Mouse (Mus musculus): ENCODE data around the gene Phc2. TPM values are rescaled to one million over a fixed set of nuclear protein-coding genes. Genes with fewer than 3 reads are reported as not detected.

Gene Phc2
- polyA plus RNA-seq, 1 experiment = 126 TPM

DNA sequence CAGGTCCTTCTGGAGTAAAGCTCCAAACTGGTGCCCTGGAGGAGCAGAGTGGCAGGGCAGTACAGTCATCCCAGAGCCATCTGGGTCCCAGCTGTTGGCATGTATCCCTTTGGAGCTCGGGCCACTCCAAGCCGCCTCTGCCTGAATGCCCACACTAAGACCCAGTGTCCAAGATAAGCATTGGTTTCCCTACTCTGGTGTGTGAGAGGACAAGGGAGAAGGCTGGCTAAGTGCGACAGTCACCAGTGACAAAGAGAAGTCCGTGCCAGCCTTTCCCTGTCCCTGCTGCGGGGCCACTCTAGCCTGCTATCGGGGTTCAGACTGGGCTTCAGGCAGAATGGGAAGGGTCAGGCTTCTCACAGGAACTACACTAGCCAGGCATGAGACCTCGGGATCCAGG is 101.4 kb downstream of the Phc2 start:
- no peak for DNase-seq
- 56% methylated on average over 7 of the region's 7 CpGs for WGBS
- Histone ChIP-seq H3K4me1 (ENCODE audit: control insufficient read depth, insufficient read depth, low read length) (no peaks in the 10 kb centered on the region), H3K4me3 (replicated peaks; ENCODE audit: extremely low read depth, low read depth, low read length) (no peak overlapping the region)
- TF ChIP-seq POLR2A (IDR thresholded peaks at IDR 0.05; ENCODE audit: borderline replicate concordance, extremely low read depth, low read depth, low read length) (no peak), CTCF (IDR thresholded peaks at IDR 0.05; ENCODE audit: insufficient read depth, low read length) (no peak)

DNA sequence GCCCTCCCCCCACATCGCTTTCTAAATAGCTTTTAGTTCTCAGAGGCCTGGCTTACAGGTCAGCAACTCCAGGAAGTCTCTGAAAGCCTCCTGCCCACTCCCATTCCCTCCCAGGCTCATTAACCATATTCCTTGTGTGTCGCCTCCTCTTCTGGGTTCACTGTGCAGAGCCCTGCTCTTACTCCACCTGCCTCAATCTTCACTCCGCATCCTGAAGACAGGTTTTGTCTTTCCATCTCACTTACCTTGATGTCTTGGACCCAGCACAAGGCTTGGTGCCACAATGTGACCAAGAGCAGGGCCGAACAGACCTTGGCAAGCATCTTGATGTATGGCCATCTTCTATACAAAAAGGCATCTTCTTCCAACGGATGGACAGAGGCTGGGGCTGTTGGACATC is 104.7 kb downstream of the Phc2 start:
- Histone ChIP-seq H3K4me1 (ENCODE audit: control insufficient read depth, insufficient read depth, low read length) (no peaks in the 10 kb centered on the region), H3K4me3 (replicated peaks; ENCODE audit: extremely low read depth, low read depth, low read length) (no peak overlapping the region)
- DNase-seq = no peak
- TF ChIP-seq POLR2A (IDR thresholded peaks at IDR 0.05; ENCODE audit: borderline replicate concordance, extremely low read depth, low read depth, low read length) (no peak), CTCF (IDR thresholded peaks at IDR 0.05; ENCODE audit: insufficient read depth, low read length) (no peak)
- WGBS = 78% methylated on average over 5 of the region's 5 CpGs

DNA sequence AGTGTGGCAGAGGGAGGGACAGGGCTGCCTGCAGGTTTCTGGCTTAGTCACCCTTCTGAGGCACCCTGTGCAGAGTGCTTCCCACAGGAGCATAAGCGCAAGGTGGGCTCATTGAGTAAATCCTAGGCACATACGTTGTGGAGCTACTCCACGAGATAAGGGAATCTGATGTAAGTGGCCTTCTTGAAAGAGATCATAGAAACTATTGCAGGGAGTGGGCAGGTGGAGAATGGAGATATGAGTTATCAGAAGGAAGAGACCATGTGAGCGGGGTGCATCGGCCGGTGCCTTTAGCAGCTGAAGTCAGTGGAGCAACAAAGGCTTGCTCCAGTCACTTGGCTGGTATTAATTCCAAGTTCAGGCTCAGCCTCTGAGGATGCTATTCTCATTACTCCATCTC is 105.5 kb downstream of the Phc2 start:
- no peak for DNase-seq
- TF ChIP-seq CTCF (IDR thresholded peaks at IDR 0.05; ENCODE audit: insufficient read depth, low read length) = no peak
- TF ChIP-seq POLR2A (IDR thresholded peaks at IDR 0.05; ENCODE audit: borderline replicate concordance, extremely low read depth, low read depth, low read length) = no peak
- Histone ChIP-seq H3K4me3 (replicated peaks; ENCODE audit: extremely low read depth, low read depth, low read length) (no peak overlapping the region), H3K4me1 (ENCODE audit: control insufficient read depth, insufficient read depth, low read length) (no peaks in the 10 kb centered on the region)
- 84% methylated on average over 6 of the region's 6 CpGs for WGBS

DNA sequence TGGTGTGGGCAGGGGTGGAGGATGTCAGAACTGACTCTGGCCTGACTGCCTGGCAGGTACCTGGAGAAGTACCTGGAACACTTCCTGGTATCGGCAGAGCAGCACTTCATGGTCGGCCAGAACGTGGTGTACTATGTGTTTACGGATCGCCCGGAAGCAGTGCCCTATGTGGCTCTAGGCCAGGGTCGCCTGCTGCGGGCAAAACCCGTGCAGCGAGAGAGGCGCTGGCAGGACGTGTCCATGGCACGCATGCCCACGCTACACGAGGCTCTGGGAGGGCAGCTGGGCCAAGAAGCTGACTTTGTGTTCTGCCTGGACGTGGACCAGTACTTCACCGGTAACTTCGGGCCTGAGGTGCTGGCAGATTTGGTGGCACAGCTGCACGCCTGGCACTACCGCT is 112.4 kb downstream of the Phc2 start:
- no peak for TF ChIP-seq CTCF (IDR thresholded peaks at IDR 0.05; ENCODE audit: insufficient read depth, low read length)
- TF ChIP-seq POLR2A (IDR thresholded peaks at IDR 0.05; ENCODE audit: borderline replicate concordance, extremely low read depth, low read depth, low read length) = no peak
- DNase-seq = no peak
- Histone ChIP-seq H3K4me1 (ENCODE audit: control insufficient read depth, insufficient read depth, low read length) (peaks cover 9% of the 10 kb centered on the region), H3K4me3 (replicated peaks; ENCODE audit: extremely low read depth, low read depth, low read length) (no peak overlapping the region)
- 85% methylated on average over 20 of the region's 20 CpGs for WGBS

DNA sequence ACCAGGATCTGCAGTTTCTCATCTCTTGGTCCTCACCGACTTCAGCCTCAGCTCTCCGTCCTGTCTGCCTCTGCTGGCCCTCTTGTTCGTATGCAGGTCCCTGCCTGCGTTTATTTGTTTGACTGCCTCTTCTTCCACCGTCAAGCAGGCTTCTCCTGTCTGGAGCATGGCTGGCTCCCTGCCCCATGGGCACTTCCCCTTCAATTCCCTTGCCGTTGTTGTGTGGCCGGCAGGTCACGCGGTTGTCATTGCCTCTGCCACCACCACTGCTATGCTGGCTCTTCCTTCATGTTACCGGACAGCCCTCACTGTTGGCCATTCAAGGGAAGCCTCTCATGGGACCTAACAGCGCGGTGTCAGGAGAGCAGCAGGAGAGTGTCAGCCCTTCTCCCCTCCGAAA is 113.6 kb downstream of the Phc2 start:
- WGBS = 55% methylated on average over 13 of the region's 13 CpGs
- no peak for DNase-seq
- Histone ChIP-seq H3K4me1 (ENCODE audit: control insufficient read depth, insufficient read depth, low read length) (peaks cover 9% of the 10 kb centered on the region), H3K4me3 (replicated peaks; ENCODE audit: extremely low read depth, low read depth, low read length) (no peak overlapping the region)
- TF ChIP-seq CTCF (IDR thresholded peaks at IDR 0.05; ENCODE audit: insufficient read depth, low read length) (no peak), POLR2A (IDR thresholded peaks at IDR 0.05; ENCODE audit: borderline replicate concordance, extremely low read depth, low read depth, low read length) (no peak)

DNA sequence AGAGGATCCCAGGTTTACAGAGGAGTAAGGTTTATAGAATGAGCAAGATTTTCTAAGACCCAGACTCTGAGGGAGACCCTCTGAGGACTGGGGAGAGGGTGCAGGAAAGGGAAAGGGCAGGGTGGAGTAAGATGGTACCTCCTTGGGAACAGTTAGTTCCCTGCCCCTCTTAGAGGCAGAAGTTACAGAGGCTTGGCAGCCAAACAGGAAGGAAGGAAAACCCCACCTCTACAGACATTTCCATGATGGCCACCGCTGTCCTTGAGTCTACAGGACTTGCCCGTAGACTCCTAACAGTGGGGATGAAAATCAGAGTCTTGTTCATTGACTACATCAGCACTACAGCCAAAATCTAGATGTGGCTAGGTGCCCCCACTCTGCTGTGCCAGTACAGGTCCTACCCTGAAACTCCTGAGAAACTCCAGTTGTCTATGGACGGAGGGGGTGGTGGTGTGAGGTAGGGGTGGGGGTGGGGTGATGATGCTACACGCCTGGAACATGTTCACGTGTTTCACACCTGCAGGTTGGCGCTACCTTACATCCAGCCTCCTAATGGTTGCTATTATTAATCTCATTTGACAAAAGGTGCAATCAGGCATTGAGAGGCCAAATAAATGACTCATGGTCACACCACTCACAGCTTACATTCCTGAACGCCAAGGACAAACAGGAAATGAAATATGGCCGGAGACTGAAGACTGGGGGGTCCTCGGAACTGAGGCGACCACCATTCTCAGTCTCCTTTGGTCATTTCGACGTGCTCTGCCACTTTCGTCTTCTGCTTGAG is 115.3 kb downstream of the Phc2 start:
- no peak for DNase-seq
- WGBS = 47% methylated on average over 13 of the region's 13 CpGs
- H3K4me1 ChIP-seq (ENCODE audit: control insufficient read depth, insufficient read depth, low read length) = peaks cover 9% of the 10 kb centered on the region

DNA sequence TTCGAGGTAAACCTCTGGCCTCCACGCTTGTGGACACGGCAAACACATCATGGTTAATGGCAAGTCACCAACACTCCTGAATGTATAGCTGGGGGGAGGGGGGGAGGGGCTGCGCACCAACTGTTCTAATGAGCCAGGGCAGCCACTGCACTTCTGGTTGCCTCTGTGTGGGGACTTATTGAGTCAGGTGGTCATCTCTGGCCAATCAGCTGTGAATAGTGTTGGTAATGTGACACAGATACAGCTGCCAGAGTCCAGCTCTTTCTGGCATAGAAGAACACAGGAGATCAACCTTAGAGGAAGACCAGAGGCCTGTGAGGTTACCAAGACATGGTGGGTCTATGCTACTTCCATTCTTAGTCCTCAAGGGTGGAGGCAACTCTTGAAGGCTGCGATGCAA is 116.2 kb downstream of the Phc2 start:
- TF ChIP-seq POLR2A (IDR thresholded peaks at IDR 0.05; ENCODE audit: borderline replicate concordance, extremely low read depth, low read depth, low read length) = no peak
- no peak for TF ChIP-seq CTCF (IDR thresholded peaks at IDR 0.05; ENCODE audit: insufficient read depth, low read length)
- DNase-seq = no peak

More for the DNA sequence above, 115.3 kb downstream of the Phc2 start:
- no peak overlapping the region for H3K4me3 ChIP-seq (replicated peaks; ENCODE audit: extremely low read depth, low read depth, low read length)
- TF ChIP-seq CTCF (IDR thresholded peaks at IDR 0.05; ENCODE audit: insufficient read depth, low read length) (no peak), POLR2A (IDR thresholded peaks at IDR 0.05; ENCODE audit: borderline replicate concordance, extremely low read depth, low read depth, low read length) (no peak)

DNA sequence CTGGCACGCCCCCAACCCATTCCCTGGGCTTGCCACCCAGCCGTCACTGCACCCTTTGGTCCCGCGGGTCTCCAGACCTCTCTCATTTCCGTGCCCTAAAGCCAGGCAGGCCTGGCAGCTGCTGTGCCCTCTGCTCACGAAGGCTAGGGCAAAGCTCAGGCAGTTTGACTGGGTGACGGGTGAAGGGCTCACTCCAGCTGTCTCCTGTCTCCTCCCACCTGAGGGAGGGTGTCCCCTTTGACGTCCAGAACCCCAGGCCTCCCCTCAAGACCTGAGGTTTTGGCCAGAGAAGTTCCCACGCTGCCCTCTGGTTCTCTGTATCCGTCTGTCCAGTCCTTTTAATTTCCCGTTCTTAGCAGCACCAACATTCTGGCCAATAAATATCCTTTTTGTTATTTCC is 119.3 kb downstream of the Phc2 start:
- peaks cover 2% of the 10 kb centered on the region; the same call in 1 of the 2 replicates for H3K4me1 ChIP-seq (ENCODE audit: control insufficient read depth, insufficient read depth, low read length)
- no peak overlapping the region for H3K4me3 ChIP-seq (replicated peaks; ENCODE audit: extremely low read depth, low read depth, low read length)
- TF ChIP-seq POLR2A (IDR thresholded peaks at IDR 0.05; ENCODE audit: borderline replicate concordance, extremely low read depth, low read depth, low read length) (no peak), CTCF (IDR thresholded peaks at IDR 0.05; ENCODE audit: insufficient read depth, low read length) (no peak)
- 78% methylated on average over 11 of the region's 11 CpGs for WGBS
- DNase-seq = no peak

More for the DNA sequence above, 116.2 kb downstream of the Phc2 start:
- Histone ChIP-seq H3K4me1 (ENCODE audit: control insufficient read depth, insufficient read depth, low read length) (peaks cover 9% of the 10 kb centered on the region), H3K4me3 (replicated peaks; ENCODE audit: extremely low read depth, low read depth, low read length) (no peak overlapping the region)
- WGBS = 71% methylated on average over 5 of the region's 5 CpGs

DNA sequence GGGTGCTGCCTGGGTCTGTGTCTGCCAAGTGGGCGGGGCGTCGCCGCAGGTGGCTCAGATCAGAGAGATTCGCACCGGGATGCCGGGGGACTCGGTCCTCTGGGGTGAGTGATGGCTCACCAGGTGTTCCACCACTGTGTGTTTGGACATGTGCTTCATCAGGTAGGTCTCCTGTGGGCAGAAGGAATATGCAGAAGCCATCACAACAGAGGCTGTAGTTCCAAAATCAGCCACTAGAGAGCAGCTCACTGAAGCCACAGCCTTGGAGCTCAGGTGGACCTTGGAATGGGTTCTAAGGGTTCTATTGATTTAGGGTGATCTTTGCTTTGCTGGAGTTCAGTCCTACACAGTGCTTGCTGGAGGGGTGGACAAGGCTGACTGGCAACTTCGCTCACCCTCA is 120.0 kb downstream of the Phc2 start:
- DNase-seq = peak; percentile 55
- H3K4me1 ChIP-seq (ENCODE audit: control insufficient read depth, insufficient read depth, low read length) = 0 out of 2 replicates have a peak, but pooled peaks cover 2% of the 10 kb centered on the region
- TF ChIP-seq POLR2A (IDR thresholded peaks at IDR 0.05; ENCODE audit: borderline replicate concordance, extremely low read depth, low read depth, low read length) = no peak
- peak; percentile 60 for TF ChIP-seq CTCF (IDR thresholded peaks at IDR 0.05; ENCODE audit: insufficient read depth, low read length)
- WGBS = 92% methylated on average over 9 of the region's 9 CpGs
- no peak overlapping the region for H3K4me3 ChIP-seq (replicated peaks; ENCODE audit: extremely low read depth, low read depth, low read length)
